23 mouse cellular contexts compared by ENCODE assay signal in genomic region chr9:61205049-61205448, GRCm38 (mm10).
"Had no signal": no experiment of that assay in that cellular context is flagged by ENCODE, and none has a peak within 500 bp of the region (broad histone marks: within the 10 kb centered on the region; RNA-seq: fewer than 3 reads in every experiment).

No protein-coding gene starts in this region.

- H3K4me3 ChIP-seq: intestine, embryonic 15.5 days; limb, embryonic 10.5 days; limb, embryonic 13.5 days; liver, embryonic 12.5 days; liver, embryonic 15.5 days; lung, embryonic 15.5 days; megakaryocyte, embryonic 14.5 days; midbrain, embryonic 12.5 days had no signal

- DNase-seq: kidney, adult 18-20 months; kidney, adult 9 months; kidney, postnatal 14 days; kidney, postnatal 4 days; liver; lung, adult 18-20 months; lung, postnatal 10 days; lung, postnatal 36 days; right cerebral cortex, adult 18-20 months; right cerebral cortex, postnatal 14 days; right cerebral cortex, postnatal 4 days; thymus, adult 2 months; thymus, postnatal 14 days; thymus, postnatal 4 days had no signal

- H3K36me3 ChIP-seq: intestine, embryonic 15.5 days; limb, embryonic 10.5 days; limb, embryonic 13.5 days; liver, embryonic 12.5 days; liver, embryonic 15.5 days; lung, embryonic 15.5 days; midbrain, embryonic 12.5 days had no signal

- H3K4me2 ChIP-seq: intestine, embryonic 15.5 days; limb, embryonic 13.5 days; liver, embryonic 12.5 days; liver, embryonic 15.5 days; lung, embryonic 15.5 days; midbrain, embryonic 12.5 days had no signal

- H3K4me1 ChIP-seq: liver, embryonic 12.5 days; liver, embryonic 15.5 days; megakaryocyte, embryonic 14.5 days had no signal

- H3K27me3 ChIP-seq: intestine, embryonic 15.5 days had no signal

- H3K9ac ChIP-seq: intestine, embryonic 15.5 days; limb, embryonic 13.5 days; liver, embryonic 12.5 days; liver, embryonic 15.5 days; lung, embryonic 15.5 days; midbrain, embryonic 12.5 days had no signal

- H3K27ac ChIP-seq: intestine, embryonic 15.5 days; limb, embryonic 10.5 days; limb, embryonic 13.5 days; liver, embryonic 12.5 days; liver, embryonic 15.5 days; lung, embryonic 15.5 days; midbrain, embryonic 12.5 days; stomach, postnatal 0 days had no signal

- ATAC-seq: intestine, embryonic 15.5 days; liver, embryonic 12.5 days had no signal

- H3K9me3 ChIP-seq: intestine, embryonic 15.5 days; limb, embryonic 10.5 days; limb, embryonic 13.5 days; liver, embryonic 12.5 days; liver, embryonic 15.5 days; lung, embryonic 15.5 days; midbrain, embryonic 12.5 days had no signal
